Mouse (Mus musculus) thymus, postnatal 36 days (tissue): ENCODE measurements around the gene Fntb.

Experiments
- DNase-seq, 2 experiments: peaks; one replicate each; pipeline ENCODE4 v3.0.0; 2022; ENCODE audit warnings: mixed read lengths in 2 of 2

Fntb gene

DNA sequence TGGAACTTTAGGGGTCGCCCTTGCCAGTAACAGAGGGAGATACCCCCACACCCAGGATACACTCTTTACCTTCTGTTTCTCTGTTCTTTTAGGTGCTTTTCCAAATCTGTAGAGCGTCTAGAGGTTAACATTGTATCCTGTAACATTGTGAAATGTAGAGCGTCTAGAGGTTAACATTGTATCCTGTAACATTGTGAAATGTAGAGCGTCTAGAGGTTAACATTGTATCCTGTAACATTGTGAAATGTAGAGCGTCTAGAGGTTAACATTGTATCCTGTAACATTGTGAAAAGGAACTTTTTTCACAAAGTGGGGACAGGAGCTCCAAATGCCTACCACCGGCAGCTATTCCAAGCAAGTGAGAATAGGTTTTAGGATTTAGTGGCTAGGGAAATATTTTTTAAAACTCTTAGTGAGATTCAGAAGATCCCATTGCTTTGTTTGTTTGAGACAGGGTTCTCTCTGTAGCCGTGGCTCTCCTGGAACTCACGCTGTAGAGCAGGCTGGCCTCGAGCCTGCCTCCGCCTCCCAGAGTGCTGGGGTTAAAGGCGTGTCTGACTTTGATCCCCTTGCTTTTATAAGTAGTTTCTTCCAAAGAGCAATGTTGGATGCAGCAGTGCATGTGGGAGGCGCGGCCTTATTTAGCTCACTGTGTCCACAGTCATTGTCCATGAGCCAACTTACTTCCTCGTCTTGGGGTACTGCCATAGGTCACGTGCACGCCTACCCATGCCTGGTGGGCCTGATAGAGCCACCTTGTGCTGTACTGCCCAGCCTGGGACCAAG is 127.7 kb downstream of the Fntb start:
- DNase-seq = no peak

DNA sequence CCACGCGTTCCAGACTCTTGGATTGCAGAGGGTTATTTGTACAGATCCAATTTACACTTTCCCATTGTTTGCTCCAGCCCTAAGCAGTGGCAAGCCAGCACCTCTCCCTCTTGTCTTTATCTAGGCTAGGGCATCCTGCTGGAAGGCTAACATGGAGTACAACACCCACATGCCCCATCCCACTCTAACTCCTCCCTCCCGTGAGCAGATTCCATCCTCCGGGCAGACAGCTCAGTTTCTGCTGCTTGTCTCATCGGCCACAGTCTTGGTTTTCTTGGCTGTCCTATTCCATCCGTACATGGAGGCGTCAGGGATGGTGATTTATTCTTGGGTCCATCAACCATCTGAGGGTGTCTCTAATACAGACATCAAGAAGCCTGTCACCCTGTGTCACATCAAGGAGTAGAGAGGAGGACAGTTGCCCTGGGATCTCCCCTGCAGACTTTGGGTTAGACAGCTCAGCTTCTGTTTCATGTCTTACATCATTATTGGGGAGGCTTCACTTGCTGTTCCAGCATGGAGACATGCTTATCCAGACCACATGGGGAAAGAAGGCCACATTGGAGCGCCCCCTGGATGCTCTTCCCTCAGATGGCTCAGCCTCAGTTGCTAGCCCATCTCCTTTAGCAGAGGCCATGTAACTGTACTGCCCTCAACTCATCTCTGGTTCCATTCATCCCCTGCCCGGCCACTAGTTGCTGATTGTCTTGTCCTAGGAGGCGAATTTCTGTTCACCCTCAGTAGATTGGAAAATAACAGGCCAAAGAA is 129.6 kb downstream of the Fntb start:
- DNase-seq = no peak

DNA sequence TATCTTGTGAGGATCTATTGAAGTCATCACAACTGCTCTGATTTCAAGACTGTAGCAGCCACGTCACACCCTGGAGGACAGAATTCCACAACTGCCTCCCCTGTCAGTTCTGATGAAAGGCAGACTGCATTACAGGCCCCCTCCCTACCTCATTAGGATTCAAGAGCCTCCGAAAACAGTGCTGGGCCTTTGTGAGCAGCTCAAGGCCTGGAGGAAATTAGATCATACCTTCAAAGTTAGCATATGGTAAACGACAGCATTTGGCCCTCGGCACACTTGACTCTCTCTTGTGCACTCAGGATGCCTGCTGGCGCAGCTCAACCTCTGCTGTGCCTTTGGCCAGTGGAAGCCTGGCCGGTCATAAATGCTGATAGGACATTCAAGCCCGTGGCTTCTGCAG is 130.4 kb downstream of the Fntb start:
- no peak for DNase-seq

DNA sequence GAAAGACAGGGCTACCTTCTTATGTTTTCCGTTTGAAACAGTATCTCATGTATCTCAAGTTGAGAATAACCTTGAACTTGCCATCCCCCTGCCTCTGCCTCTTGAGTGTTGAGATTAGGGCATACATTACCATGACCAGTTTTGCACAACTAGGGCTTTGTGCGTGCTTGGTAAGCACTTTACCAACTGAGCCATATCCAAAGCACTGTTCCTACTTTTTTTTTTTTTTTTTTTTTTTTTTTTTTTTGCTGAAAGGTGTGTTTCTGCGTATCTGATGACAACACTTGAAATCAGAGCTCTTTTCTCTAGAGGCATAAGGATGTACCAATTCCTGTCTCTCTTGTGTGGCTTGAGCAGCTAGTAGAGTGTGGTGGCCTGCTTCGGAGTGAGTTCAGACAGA is 131.2 kb downstream of the Fntb start:
- no peak for DNase-seq

DNA sequence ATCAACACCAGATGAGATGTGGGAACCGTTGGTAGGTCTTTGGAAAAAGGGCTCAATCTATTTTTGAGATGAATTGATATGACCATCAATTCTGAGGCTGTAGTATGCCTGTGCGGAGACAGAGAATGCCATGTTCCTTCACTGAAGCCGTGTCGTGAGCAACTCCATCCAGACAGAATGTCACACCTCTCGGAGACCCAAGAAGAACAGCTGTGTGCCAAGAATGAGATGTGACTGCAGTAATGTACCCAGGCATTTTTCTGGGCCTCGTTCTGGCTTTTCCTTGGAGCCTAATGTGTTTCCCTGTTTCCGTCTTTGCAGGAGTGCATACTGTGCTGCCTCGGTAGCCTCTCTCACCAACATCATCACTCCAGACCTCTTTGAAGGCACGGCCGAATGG is 131.6 kb downstream of the Fntb start:
- DNase-seq = no peak

DNA sequence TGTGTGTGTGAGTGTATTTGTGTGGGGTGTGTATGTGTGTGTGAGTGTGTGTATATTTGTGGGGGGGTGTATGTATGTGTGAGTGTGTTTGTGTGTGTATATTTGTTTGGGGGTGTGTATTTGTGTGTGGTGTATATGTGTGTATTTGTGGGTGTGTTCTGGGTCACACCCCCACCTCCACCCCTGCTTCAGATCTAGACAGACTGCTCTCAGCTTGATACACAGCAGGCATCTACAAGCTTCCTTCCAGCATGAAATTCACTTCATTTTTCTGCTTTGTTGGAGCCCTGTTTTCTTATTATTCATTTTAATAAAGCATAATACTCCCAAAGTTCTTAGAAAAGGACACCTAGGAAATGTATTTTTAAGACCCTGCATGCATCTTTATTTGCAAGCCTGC is 132.8 kb downstream of the Fntb start:
- no peak for DNase-seq

DNA sequence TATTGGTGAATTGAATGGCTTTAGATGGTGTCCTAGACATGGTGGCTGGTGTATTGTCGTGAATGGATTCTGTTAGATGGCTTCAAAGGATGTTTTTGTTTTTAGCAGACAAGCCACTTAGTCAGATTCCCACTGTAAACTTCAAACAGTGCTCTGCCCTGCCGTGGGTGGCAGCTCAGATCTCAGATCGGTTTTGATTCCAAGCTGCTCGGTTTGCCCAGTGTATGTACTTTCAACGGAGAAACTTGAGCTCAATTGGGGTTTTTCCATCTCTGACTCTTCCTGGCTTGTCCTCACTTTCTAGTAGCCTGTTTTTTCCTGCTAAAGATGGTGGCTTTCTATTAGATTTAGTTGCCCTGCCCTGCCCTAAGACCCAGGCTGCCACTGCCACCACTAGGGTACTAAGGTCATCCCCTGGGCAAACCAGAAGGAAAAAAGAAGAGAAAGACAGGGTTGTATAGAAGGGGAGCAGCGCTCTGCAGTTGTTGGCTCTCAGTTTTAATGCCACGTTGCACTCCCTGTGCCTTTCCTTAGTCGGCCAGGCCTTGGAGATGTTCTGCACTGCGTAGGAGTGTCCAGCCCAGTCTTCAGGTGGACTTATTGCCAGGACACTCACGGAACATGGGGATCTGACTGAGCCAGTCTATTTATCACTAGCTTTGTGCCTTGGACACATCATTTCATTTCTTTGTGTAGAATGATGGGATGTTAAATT is 134.0 kb downstream of the Fntb start:
- DNase-seq = no peak

DNA sequence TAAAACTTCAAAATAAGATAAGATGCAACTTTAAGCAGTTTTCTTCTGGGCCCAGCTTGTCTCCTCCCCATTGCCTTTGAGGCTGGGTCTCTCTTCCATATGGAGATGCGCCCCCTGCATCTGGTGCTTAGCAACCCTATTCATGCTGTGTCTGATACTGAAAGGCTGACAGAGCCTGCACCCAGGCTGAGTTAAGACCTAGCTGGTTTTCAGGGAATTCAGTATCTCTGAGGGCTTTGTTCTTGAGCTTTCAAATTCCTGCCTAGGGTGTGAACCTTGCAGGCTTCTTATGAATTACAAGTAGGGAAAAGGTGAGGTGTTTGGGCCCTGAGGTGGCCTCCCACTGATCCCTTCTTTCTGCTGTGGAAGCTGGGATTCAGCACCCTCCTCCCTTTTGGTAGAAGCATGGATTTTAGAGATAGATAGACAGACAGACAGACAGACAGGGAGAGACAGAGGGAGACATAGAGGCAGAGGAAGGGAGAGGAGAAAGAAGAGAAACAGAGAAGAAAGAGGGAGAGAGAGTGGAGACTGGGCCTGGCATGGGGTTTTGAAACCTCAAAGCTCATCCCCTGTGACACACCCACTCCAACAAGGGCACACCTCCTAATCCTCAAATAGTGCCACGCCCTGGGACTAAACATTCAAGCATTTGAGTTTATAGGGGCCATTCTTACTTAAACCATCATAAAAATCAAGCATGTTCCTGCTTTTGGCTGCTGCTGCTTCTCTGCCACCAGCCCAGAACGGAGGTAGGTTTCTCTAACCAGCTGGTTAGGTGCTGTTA is 136.3 kb downstream of the Fntb start:
- DNase-seq = no peak

DNA sequence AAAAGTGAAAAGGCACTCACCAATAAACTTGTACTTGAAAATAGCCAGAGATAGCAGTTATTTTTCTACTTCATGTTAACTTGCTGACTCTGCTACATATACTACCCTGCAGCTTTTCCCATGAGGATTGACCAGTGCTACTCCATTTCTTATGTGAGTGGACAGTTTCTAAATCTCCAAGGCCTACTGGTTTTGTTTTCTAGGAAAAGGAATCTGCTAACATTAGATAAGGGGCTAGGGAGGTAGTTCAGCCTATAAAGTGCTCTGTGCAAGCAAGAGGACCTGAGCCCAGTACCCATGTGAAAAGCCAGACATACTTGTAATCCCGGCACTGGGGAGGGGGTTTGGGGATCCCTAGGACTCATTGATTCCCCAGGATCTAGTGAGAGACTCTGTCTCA is 140.9 kb downstream of the Fntb start:
- no peak for DNase-seq

DNA sequence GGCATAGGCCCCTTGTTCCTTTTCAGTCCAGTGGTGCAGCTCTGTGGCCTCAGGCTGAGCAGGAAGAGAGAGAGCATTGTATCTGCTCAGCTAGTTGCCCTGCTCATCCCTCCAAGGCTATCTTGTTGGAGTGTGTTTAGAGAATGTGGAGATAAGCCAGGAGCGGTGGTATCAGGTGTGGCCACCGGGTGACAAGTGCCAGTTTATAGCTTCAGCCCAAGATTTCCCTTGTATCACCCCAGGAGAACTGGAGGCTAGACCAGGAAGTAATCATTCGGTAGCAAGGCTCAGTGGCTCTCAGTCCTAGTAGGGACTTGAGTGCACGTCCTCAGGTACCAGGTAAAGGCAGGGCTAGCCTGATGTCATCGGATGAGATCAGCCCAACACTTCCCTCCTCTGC is 143.8 kb downstream of the Fntb start:
- no peak for DNase-seq

DNA sequence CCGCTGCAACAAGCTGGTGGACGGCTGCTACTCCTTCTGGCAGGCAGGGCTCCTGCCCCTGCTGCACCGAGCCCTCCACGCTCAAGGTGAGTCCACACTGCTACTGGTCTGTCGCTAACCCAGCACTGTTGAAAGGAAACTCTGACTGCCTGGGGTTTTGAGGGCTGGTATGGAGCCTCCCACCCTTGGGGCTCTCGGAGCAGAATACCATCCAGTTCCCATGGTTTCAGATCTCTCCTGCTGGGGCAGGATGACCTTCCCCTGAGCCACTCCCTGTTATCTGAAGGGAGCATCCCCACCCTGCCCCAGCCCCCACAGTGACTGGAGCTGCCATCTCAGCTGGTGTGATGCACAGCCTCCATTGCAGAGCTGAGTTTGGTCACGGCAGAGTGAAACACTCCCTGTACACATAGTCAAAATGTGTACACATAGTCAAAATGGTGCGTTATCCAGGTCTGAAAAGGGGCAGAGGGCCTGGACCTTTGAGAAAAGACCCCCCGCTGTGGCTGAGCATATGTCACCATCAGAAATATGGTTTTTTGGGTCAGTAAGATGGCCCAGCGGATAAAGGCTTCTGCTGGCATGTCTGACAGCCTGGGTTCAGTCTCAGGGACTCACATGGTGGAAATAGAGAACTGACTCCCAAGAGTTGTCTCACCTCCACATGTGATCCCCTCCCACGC is 145.0 kb downstream of the Fntb start:
- DNase-seq = no peak

DNA sequence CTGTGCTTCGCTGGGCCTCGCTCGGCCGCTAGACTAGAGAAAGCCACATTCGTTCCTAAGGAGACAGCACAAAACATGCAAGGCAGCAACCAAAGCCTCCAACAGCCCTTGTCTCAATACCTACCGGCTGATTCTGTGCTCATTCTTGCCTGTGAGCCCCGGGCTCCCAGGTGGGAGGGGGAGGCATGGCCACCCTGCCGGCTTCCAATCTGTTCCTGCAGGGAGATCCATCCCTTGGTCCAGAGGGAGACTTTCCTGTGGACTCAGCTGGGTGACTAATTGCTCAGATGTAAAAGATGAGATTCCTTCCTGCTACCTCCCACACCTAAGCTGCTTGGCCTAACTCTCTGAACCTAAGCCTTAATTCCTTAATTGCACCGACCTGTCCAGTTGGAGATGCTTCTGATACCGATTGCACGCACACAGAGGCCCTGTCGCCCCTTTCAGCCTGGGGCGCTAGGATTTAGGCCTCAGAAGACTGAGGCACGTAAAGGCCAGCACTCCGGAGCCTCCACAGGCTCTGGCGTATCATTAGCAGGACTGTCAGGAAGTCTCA is 145.9 kb downstream of the Fntb start:
- DNase-seq = no peak

DNA sequence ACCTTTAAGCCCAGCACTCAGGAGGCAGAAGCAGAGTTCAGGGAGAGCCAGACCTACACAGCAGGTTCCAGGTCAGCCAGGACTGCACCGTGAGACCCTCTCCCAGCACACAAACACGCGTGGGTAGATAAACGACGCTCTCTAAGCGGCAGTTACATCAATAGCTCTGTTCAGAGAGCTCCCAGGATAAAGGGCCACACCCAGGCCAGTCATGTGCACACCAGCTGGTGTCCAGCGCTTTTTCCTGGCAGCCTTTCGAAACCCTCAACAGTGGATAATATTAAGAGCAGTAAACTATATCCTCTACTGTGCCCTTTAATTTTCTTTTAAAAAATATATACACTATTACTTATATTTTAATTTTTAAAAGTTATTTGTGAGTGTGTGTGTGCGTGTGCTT is 146.8 kb downstream of the Fntb start:
- no peak for DNase-seq

DNA sequence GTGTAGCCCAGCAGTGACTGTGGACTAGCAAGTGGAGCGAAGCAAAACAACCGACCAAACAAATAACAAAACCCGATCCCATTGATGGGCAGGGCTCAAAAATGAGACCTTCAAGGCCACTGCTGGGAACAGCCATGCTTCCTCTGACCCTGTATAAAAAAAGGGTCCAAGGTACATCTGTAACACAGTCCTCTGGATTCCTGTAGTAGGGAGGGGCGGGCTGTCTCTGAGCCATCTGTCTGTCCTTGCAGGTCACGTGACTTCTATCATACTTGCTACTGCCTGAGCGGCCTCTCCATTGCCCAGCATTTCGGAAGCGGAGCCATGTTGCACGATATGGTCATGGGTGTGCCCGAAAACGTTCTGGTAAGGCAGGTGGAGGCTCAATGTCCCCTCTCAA is 150.8 kb downstream of the Fntb start:
- no peak for DNase-seq

DNA sequence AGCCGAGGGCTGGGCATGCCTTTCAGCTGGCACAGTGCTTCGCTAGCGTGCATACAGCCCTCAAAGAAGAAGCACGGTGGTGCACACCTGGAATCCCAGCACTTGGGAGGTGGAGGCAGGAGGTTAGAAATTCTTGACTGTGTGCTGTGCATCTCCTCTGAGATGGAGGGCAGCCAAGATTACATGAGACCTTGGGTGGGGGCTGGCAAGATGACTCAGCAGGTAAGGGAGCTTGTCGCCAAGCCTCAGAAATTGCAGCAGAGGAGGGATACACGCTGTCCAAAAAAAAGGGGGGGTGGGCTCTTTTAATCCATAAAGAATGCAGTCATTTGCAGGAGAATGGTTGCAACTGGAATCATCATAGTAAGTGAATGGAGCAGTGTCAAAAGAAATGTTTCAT is 152.7 kb downstream of the Fntb start:
- DNase-seq = no peak

DNA sequence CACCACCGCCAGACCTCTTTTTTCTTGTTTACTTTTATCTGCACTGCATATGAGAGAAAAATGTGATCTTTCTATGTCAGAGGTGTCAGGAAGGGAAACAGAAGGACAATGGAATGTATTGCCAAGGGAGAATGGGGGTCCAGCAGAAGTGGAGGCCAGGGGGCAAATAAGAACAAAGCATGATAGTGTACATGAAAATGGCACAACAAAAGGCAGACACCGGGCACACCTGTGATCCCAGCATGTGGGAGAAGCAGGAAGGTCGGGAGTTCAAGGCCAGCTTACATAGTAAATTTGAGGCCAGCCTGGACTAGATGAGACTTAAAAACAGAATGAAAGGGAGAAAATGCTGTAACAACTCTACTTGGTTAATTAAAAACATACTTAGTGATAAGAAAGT is 153.5 kb downstream of the Fntb start:
- no peak for DNase-seq

DNA sequence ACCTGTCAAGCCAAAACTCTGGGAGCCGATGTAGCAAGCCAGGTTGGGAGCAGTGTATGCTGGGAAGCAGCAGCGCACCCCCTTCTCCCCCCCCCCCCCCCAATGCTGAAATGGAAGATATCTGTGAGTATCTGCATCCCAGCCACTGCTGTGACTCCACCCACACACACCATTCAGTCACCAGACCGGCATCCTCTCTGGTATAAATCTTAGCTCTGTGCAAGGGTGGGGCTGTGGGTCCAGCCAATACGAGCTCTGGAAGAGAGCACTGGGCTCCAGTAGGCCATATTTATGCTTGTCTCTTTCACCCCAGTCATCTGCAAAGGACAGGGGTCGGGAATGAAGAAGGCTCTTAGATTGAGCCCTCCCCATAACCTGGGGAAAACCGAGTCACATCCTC is 155.0 kb downstream of the Fntb start:
- DNase-seq = no peak

DNA sequence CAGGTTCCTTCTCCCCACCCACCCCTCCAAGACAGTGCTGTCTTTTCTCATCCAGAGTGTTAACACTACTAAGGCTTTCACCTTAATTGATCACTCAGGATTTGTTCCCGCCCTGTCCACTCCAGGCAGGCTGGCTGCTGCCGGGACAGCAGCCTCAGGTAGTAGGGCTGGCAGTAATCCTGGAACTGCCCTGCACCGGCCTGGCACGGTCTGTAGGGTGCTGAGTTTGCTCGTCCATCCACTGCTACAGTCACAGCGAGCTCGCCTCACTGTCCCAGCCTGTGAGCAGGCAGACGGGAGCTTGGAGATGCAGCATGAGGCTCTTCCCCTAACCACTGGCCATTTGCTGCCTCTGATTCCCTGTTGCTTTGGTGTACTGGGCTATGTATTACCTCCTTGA is 155.6 kb downstream of the Fntb start:
- no peak for DNase-seq

DNA sequence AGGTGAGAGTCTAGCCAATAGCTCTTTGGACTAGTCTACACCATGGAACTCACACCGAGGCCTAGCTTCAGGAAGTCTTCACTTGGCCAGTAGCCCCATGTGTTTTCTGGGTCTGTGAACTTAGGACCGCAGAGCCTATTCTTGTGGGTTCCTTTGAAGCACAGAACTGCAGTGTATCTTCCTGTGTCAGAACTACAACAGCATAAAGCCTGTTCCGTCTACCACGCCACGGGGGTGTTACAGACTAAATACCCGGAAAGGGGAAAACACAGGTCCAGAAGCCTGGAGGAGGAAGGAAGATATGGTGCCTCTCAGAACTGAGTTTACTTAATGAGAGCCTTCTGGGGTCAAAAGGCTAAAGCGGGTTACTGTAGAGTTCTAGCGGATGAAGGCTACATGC is 157.7 kb downstream of the Fntb start:
- peak; percentile 18 to 32 for DNase-seq

DNA sequence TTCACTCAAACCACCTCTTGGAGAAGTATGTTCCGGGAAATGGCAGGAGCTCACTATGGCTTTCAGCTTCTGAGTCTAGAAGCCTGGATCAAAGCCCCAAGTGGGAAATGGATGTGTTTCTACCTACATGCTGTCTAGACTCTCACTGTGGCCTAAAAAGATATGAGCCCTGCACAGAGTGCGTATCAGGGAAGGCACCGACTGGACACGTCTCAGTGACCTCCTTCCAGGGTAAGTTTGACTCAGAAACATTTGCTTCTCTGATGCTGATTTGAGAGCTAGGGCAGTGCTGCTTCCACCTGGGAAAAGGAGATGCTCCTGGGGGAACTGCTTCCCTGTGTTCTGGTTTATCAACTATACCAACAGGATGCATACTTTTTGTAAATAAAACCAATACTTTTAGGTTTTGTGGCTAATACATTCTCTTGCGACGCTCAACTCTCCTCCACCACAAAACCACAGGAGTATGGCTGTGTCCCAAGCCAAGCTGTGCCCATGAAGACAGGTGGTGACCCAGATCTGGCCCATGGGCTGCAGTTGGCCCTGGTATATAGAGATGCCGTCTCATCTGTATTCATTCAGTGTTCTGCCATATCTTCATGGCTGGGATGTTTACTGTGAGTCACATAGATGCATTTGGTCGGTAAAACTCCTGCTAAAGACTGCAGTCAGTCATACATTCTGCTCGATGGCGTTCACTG is 159.7 kb downstream of the Fntb start:
- no peak for DNase-seq

DNA sequence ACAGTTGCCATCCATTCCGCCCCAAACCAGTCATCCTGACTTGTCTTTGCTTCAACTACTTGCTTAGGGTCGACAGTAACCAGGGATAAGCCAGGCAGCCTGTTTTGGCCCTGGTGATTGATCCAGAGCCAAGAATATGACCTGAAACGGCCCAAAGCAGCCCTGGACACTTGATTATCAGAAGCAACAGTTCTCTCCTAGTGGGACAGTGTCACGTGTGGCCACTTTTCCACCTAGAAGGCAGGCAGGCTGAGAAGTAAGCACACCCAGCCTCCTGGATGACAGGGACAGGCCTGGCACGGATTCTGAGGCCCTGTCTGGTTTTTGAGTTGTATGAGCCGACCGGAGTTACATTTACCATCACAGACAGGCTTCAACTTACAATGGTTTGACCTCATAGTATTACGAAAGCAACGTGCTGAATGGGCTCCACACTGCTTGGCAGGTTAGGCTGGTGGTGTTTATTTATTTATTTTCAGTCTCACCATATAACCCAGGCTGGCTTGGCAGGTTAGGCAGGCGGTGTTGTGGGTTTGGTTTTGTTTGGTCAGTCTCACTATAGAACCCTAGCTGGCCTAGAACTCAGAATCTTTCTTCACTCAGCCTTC is 161.1 kb downstream of the Fntb start:
- DNase-seq = no peak
